ENCODE assay signal across 9 mouse cellular contexts in the genomic region with DNA sequence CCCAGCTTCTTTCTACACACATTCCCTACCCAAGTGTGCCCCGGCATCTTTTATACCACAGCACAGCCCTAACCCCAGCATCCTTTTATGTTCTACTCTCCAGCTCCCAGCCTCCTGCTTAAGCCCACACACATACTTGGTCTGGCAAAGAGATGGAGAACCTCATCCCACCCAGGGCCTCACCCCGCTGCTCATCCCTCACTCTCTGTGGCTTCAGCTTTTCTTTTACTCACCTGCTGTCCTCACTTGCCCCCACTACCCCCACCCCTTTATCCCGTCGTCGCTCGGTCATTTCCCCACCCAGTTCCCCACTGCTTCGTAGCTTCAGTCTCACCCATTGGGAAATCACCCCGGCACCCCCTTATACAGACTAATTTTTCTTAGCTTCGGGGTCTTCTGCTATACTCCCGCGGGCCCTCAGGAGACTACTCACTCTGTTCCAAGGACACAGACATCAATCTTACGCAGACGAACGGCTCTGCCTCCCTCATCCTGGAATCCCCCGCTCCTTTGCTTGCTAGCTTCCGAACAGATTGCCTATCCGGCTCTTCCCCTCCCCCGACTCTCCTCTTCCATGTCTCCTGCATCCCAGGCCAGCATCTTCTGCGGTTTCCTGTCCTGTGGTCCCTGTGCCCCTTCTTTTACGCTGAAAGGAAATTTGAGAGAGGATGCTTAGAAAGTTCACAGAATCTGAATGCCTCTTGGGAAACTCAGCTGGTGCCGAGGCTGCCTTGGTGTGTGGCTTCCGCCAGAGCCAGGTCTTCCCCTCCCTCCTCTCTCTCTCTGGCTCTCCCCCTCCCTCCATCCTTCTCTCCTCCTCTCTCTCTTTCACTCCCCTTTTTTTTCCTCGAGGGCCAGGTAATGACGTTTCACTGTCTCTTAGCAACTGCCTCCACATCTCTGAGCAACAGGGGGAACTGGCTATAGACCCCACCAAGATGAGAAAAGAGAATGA. TPM values are rescaled to one million over a fixed set of nuclear protein-coding genes. Genes with fewer than 3 reads are reported as not detected.
A peak's percentile ranks its signal among the peaks of the same experiment; 100 is the strongest.
DNase-seq lines count a peak whose midpoint lies in the region; ATAC-seq lines count a peak whose summit lies in the region.
"Had no signal": no experiment of that assay in that cellular context is flagged by ENCODE, and none has a peak within 500 bp of the region (broad histone marks: within the 10 kb centered on the region; RNA-seq: fewer than 3 reads in every experiment).

No protein-coding gene starts in this region.

- no peak overlapping the region for H3K27ac ChIP-seq in heart, embryonic 10.5 days
- H3K27ac ChIP-seq in forebrain, embryonic 10.5 days, result peak overlapping the region; percentile 53
- H3K27ac ChIP-seq in hindbrain, embryonic 15.5 days (replicated peaks), result peak overlapping the region; percentile 86
- H3K27ac ChIP-seq in limb, embryonic 10.5 days, result no peak overlapping the region

- peaks cover 34% of the 10 kb centered on the region for H3K27me3 ChIP-seq in heart, embryonic 10.5 days (ENCODE audit: insufficient read depth, poor library complexity, severe bottlenecking)
- H3K27me3 ChIP-seq in forebrain, embryonic 10.5 days (ENCODE audit: poor library complexity, severe bottlenecking), result peaks cover 29% of the 10 kb centered on the region
- H3K27me3 ChIP-seq in hindbrain, embryonic 15.5 days, result no peaks in the 10 kb centered on the region
- peaks cover 23% of the 10 kb centered on the region; the same call in 1 of the 2 replicates for H3K27me3 ChIP-seq in limb, embryonic 10.5 days (ENCODE audit: low read depth, poor library complexity, severe bottlenecking)

- H3K9me3 ChIP-seq in heart, embryonic 10.5 days, result no peaks in the 10 kb centered on the region
- H3K9me3 ChIP-seq in forebrain, embryonic 10.5 days, result no peaks in the 10 kb centered on the region
- no peaks in the 10 kb centered on the region for H3K9me3 ChIP-seq in hindbrain, embryonic 15.5 days
- H3K9me3 ChIP-seq in limb, embryonic 10.5 days (replicated peaks), result no peaks in the 10 kb centered on the region
- H3K9me3 ChIP-seq: G1E had no signal

- peak; percentile 87 for ATAC-seq in hindbrain, embryonic 15.5 days (ENCODE audit: low FRiP score, low read depth)

- peaks cover 10% of the 10 kb centered on the region; the same call in 1 of the 2 replicates for H3K4me1 ChIP-seq in heart, embryonic 10.5 days
- H3K4me1 ChIP-seq in forebrain, embryonic 10.5 days, result peaks cover 15% of the 10 kb centered on the region
- H3K4me1 ChIP-seq in hindbrain, embryonic 15.5 days (replicated peaks), result peaks cover 22% of the 10 kb centered on the region
- H3K4me1 ChIP-seq in limb, embryonic 10.5 days, result peaks cover 10% of the 10 kb centered on the region

- DNase-seq in heart, embryonic 10.5 days (ENCODE audit: low spot score), result no peak
- DNase-seq in heart, adult 8-10 months (ENCODE audit: low spot score), result no peak
- DNase-seq in forebrain, embryonic 10.5 days (ENCODE audit: extremely low spot score, low spot score), result no peak
- peak; percentile 34 for DNase-seq in limb, embryonic 10.5 days (ENCODE audit: low spot score)
- DNase-seq in right cerebral cortex, postnatal 14 days, result peak; percentile 51
- no peak for DNase-seq in spleen, adult 12 weeks (ENCODE audit: low spot score)
- DNase-seq in B cell, adult 2 months, result no peak

- H3K36me3 ChIP-seq in heart, embryonic 10.5 days, result no peaks in the 10 kb centered on the region
- no peaks in the 10 kb centered on the region for H3K36me3 ChIP-seq in forebrain, embryonic 10.5 days (replicated peaks)
- H3K36me3 ChIP-seq in hindbrain, embryonic 15.5 days, result no peaks in the 10 kb centered on the region; the same call in 1 of the 2 replicates
- no peaks in the 10 kb centered on the region for H3K36me3 ChIP-seq in limb, embryonic 10.5 days
- H3K36me3 ChIP-seq: G1E had no signal

- 5% methylated on average over 24 of the region's 24 CpGs for WGBS in heart, embryonic 10.5 days
- 3% methylated on average over 24 of the region's 24 CpGs for WGBS in forebrain, embryonic 10.5 days
- under 1% methylated on average over 24 of the region's 24 CpGs for WGBS in hindbrain, embryonic 15.5 days
- whole genome bisulfite sequencing in limb, embryonic 10.5 days, result 4% methylated on average over 24 of the region's 24 CpGs

- H3K4me2 ChIP-seq in hindbrain, embryonic 15.5 days, result peak overlapping the region; percentile 70

- peak overlapping the region; percentile 65 for H3K9ac ChIP-seq in hindbrain, embryonic 15.5 days

- H3K4me3 ChIP-seq in heart, embryonic 10.5 days, result peak overlapping the region; percentile 52
- peak overlapping the region; percentile 52 for H3K4me3 ChIP-seq in forebrain, embryonic 10.5 days
- H3K4me3 ChIP-seq in hindbrain, embryonic 15.5 days, result peak overlapping the region; percentile 53
- H3K4me3 ChIP-seq in limb, embryonic 10.5 days, result peak overlapping the region; percentile 49

RNA-seq across cellular contexts. Expression of gene Lrrc55, which starts 1.3 kb away (rescaled TPM):
- 0.14 and 0.20 TPM in 2 replicates for polyA plus RNA-seq in heart, embryonic 10.5 days (2016; fragmentation: Nextera tagmentation; extraction: Ambion mirVana)
- 1 to 10 TPM in 3 of 4 experiments, under 1 TPM in 1; 0.84 to 2.4 (median 2.0) TPM for total RNA-seq in heart, adult 8-10 months (2022)
- 0.30 and 0.47 TPM in 2 replicates for polyA plus RNA-seq in forebrain, embryonic 10.5 days (2016; fragmentation: Nextera tagmentation; extraction: Ambion mirVana)
- polyA plus RNA-seq in hindbrain, embryonic 15.5 days (2015; fragmentation: Nextera tagmentation; extraction: Ambion mirVana), result 10.9 and 11.9 TPM in 2 replicates
- polyA plus RNA-seq in limb, embryonic 10.5 days (2016; fragmentation: Nextera tagmentation; extraction: Ambion mirVana), result 0.19 and 0.31 TPM in 2 replicates
- polyA plus RNA-seq: G1E had no signal

Comparison
In these comparisons a context has a peak if more than half of its experiments do, and no peak if none do; other contexts are left out.
1. DNase-seq: peak in limb, embryonic 10.5 days (single experiment) and right cerebral cortex, postnatal 14 days (single experiment); none in heart, embryonic 10.5 days (single experiment), heart, adult 8-10 months (single experiment), forebrain, embryonic 10.5 days (single experiment), spleen, adult 12 weeks (single experiment) and B cell, adult 2 months (0 of 2).
2. H3K27ac ChIP-seq: peak in forebrain, embryonic 10.5 days (single experiment) and hindbrain, embryonic 15.5 days (single experiment); none in heart, embryonic 10.5 days (single experiment) and limb, embryonic 10.5 days (single experiment).
3. Peak in every context shown above with its lines, with median percentiles within 50 percentile points of each other: H3K4me3 ChIP-seq.